Mouse (Mus musculus): ENCODE data around the gene Ahnak2. TPM values are rescaled to one million over a fixed set of nuclear protein-coding genes. Genes with fewer than 3 reads are reported as not detected.
A peak's percentile ranks its signal among the peaks of the same experiment; 100 is the strongest.

The Ahnak2 gene
- total RNA-seq, 2 experiments from 2014 or later = 15.3 to 16.6 TPM

DNA sequence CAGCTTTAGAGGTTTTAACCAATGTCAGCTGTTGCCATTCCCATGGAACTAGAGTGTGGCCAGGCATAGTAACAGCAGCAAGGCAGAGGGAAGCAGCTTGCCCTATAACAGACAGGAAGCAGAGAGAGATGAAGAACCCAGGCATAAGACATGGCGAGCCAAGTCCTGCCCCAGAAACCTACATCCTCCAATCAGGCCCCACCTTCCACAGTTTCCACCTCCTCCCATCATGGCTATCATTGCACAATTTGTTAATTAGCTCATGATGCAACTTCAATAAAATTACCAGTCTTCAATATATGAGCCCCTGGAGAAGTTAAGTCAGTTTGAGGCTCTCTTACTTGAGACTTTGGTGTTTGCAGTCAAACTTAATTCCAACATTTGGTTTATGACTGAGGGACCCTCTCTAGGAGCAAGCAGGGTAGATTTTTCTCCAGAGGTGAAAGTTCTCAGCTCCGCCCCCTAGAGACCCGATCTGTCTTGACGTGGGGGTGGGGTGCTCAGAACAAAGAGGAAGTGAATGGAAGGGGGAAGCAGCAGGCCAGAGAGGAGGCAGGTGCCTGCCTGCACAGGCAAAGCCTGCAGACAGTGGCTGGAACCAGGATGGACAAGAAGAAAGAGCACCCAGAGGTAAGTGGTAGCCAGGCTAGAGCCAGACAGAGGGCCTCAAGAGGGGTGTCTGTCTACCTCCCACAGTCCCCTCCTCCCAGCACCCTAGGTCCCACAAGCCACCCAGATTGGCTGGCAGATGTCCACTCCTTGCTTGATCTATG, 42.1 kb downstream of the Ahnak2 start, which contains the start of gene Pld4:
TSS of gene Pld4 (plus strand) at position 502 of the 773 bp plus-strand sequence.
- DNase-seq = peak in 1 of 2 experiments; percentile 62

DNA sequence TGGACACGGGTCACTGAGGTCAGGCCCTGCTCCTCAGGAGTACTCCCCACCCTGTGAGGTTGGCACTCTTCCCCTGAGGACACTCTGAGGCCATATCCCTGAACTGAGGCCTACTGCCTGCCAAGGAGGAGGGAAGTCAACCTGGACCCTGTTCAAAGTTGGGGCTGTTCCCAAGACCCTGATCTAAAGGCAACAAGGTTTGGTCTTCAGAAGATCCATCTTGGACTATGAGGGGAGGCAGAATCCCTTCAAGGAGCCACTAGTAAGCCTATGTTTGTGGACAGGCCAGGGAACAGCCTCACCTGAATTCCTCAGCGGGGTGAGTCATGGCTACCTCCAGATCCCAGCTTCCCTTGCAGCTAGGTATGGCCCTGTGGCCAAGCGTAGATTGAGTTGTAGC, 43.0 kb downstream of the Ahnak2 start:
- no peak for DNase-seq

DNA sequence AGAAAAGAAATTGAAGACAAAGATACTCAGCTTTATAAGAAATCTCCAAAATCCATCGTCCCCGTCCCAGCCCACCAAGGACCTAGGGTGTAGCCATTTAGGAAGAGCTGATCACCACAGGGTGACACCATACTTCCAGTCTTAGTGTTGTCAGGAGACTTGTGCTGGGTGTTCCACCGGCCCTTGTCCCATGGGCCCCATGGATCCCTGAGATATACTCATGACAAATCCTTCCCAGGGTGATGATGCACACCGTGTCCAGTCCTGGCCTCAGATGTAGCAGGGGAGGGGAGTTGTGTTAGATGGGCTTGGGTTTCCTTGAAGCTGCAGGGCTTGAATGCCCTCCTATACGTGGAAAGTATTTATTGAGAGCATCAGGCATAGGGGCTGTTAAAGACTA, 44.6 kb downstream of the Ahnak2 start:
- no peak for DNase-seq

DNA sequence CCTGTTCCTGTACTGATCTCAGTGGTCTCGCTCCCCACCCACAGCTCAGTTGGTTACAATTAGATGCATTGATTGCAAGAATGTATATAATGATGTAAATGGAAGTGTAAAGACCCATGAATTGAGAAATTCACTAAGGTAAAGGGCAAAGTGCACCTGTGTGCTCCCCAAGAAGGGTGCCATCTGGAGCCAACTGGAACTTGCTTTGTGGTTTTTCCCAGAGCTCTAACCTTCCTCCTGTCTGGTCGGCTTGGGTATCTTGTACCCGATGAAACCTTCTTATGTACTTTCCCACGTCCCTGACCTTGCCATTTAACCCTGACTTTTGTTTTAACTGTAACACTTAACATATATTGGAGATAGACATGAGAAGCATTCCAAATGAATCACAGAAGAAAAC, 46.6 kb downstream of the Ahnak2 start:
- DNase-seq = no peak

DNA sequence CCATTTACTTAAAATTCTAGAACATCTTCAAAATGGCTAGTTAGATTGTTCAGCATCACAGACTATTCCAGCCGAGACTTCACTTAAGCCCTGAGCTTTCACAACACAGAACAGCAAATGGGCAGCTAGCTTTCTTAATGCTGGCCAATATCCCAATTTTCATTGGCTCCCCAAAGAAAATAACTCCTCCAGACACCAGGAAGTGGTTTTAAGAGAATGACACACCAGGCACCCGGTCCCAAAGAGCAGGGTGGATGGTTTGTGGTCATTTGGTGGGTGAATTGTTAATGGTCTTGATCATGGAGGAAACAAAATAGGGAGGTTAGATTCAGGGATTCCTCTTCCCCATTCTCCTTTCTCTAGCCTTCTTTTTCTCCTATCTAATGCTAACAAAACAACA, 50.1 kb downstream of the Ahnak2 start:
- no peak for DNase-seq

DNA sequence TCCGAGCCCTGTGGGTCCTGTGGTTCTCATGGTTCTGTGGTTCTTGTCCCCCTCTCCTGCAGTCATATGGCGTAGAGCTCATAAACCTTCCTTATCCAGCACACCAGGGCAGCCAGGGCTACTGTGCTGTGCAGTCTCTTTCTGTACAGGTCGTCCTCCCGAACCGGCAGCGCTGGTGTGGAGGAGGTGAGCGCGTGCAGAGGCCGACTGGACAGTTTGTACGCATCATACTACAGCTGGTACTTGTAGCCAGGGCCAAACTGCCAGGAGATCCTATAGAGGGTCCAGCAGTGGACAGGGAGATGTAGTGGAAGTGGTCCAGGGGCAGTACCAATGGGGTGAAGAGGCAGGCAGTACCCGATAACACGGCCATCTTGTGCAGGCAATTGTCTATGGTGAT, 51.5 kb downstream of the Ahnak2 start:
- DNase-seq = no peak

DNA sequence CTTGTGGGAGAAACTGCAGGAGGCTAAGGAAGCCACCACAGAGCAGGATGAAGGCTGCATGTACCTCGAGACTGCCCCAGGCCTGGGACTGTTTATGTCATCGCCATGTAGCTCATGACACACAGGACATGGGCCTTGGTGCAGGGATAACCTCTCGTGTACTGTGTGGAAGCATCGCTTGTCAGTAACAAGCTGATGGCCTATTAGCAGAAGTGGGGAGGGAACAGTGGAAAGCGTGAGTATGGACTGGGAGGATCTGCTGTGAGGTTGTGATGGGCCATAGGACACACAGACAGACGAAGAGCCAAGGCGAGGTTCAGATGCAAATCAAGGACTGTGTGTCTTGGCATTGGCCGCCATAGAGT, 54.9 kb downstream of the Ahnak2 start:
- no peak for DNase-seq

DNA sequence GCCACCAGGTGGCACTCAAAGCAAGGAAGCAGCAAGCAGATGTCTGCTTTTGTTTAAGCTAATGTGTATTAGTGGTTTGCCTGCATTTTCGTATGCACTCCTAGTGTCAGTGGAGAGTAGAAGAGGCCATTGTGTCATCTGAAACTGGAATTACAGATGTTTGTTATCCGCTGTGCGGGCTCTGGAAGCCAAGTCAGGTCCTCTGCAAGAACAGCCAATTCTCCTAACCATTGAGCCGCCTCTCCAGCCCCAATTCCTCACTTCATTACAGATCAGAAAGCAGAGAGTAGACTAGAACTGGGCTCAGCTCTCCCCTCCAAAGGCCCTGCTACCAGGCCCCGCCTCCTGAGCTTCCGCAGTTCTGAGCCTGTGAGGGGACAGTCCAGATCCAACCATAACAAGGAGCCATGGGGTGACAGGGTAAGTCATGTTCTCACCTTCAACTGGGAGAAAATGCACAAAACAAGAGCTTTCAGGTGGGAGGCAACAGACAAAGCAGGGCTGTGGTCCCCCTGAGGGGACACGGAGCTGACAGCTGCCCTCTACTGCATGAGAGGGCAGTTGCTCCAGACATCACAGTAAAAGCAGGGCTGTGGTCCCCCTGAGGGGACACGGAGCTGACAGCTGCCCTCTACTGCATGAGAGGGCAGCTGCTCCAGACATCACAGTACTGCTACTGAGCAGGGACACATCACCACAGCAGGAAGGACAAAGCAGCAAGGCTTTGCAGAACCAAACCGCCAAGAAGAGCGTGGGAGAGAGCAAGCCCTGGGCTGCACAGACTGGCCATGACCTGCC, 55.5 kb downstream of the Ahnak2 start:
- peak; percentile 57 to 76 for DNase-seq

DNA sequence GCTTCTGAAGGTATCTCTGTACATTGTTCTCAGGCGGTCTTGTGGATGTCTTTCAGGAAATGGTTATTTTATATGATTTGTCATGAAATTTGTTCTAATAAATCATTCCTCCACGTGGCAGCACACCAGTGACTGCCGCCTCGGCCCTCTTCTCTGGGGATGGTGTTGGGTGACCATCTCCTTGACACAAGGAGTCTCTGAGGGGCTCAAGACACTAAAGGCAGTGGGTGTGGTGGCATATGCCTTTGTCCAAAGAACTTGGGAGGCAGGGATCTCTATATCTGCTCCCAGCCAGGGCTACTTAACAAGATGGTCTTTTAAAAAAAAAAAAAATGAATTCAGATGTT, 56.0 kb downstream of the Ahnak2 start:
- DNase-seq = no peak

DNA sequence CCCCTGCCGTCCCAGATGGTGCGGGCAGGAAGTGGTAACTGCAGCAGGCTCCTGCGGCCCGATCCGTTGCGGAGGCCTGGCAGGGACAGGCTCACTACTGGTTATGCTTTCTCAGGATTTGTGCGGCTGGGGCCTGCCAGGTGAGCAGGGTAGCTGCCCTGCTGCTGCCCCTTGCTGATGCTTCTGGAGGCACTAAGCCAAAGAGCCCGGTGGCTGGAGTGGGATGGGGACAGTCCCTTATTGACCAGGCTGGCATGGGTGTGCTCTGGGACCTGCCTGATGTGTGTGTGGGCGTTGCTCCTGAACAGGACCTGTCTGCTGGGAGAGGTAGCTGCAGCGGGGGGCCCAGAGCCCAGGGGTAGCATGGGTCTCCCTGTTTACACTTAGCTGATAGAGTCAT, 56.7 kb downstream of the Ahnak2 start:
- DNase-seq = no peak

DNA sequence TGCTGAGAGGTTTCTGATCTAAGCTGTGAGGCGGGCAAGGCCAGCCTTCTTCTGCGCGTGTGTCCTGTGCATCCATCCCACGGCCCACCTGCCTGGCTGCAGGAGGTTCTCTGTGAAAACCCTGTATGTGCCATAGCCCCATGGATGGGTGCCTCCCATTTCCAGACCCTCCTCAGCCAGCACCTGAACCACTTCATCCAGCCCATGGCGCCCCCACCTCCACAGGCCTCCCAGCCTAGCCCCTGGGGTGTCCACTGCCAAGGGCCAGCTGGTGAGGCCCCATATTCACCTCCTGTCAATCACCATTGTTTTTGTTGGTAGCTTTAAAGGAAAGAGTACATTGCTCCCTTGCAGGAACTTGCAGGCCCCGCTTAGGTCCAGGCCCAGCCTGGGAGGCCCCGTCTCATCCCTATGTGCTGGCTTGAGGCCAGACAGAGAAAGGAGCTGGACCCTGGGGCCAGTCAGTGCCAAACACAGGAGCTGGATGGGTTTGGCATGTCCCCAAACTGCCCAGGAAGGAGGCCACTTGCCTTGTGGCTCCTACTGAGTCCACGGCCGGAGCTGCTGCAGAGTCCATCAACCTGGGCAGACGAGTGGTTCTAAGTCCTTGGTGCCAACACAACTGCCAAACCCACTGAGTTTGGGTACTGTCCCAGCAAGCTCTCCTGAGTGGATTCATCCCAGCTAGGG, 57.4 kb downstream of the Ahnak2 start:
- DNase-seq = no peak

DNA sequence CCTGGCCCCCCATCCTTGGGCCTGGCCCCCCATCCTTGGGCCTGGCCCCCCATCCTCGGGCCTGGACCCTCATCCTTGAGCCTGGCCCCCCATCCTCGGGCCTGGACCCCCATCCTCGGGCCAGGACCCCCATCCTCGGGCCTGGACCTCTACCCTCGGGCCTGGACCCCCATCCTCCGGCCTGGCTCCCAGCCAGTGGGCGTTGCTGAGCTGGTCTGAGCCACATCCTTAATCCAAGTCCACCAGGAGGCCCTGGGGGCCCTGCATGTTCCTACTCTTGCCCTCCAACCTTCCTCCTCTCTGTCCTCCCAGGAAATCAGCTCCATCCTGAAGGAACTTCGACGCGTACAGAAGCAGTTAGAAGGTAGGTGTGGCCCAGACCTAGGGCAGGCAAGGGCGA, 58.2 kb downstream of the Ahnak2 start:
- DNase-seq = no peak

DNA sequence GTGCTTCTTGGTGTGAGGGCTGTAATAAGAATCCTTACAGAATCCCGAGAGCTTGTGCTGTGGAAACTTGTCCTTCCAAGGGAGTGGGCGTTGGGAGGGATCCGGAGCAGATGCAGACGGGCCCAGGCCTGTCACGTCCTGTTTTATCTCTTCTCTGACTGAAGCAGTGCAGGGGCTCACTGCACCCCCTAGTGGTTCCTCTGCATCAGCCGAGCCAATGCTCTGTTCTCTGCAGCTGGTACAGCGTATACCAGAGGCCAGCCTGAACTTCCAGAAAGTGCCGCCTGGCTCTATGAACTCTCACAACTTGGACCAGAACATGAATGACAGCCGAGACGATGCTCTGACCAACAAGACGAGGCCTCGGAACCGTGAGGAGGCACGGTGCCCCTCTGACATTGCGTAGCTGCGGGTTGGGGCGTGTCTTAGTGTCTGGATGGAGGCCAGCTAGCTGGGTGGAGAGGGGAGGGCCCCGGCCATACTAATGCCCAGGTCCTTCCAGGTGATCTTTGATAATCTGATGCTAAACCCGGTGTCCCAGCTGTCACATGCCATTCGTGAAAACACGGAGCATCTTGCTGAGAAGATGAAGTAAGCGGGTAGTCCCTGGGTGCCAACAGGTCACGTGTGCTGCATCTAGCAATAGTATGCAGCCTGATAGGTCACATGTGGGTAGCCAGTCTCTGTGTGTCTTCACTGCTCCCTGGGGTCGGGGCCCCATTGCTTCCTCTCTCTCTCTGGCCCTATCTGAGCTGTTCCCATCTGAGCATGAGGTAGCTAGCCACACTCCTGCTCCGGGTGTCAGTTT, 59.1 kb downstream of the Ahnak2 start:
- peak; percentile 90 to 91 for DNase-seq

DNA sequence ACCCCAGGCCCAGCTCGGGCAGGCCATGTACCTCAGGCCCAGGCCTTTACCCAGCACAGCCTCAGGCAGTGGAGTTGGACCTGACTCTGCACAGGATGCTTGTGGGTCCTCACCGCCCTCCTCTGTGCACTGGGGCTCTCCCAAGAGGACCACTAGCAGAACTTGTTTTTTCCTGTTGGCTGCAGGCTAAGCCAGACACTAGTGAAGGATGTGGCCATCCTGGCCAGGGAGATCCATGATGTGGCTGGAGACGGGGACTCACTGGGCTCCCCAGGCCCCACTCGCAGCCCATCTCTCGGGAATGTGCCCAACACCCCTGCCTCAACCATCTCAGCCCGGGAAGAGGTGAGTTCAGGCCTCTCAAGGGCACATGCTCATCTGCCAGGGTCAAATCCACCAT, 59.7 kb downstream of the Ahnak2 start:
- DNase-seq = peak in 1 of 2 experiments; percentile 76

DNA sequence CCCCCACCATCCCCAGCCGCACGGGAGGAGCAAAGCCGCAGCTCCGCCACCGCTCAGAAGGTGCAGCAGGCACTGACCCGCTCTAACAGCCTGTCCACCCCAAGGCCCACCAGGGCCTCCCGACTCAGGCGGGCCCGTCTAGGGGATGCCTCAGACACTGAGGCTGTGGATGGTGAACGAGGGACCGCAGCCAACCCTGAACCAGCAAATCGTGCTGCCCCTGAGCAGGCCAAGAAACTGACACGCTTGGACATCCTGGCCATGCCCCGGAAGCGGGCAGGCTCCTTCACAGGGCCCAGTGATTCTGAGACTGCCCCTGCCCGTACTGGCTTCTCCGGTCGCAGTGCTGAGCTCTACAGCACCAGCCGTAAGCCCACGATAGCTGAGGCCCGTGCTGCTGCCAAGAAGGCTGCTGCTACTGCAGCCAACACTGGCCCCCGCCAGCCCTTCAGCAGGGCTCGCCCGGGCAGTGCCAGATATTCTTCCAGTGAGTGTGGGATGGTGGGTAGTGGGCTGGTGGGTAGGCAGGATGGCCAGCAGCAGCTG, 63.4 kb downstream of the Ahnak2 start:
- no peak for DNase-seq

DNA sequence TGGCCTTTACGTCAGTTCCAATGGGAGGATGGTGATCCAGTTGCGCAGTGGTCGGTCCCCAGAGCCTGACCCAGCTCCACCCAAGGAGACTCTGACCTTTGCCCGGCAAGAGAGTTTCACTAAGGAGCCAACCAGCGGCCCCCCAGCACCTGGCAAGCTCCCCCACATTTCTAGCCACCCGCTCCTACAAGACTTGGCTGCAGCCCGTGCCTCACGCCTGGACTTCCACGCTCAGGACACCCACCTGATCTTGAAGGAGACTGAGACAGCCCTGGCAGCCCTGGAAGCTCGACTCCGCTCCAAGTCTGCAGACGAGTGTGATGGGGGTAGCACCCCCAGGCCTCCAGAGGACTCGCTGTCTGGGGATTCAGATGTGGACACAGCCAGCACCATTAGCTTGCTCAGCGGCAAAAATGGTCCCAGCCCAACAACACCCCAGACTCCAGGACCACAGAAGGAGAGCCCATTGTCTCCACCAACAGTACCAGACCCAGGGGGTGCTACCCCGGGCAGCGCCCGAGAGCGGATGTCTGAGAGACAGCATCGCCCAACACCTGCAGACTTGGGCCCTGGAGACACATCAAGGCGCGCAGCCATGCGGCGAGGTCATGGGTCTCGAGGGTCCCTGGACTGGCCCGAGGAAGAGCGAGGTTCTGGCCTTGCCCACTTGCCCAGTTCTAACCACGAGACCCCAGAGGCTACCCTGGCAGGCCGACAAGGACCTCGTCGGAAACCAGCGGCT, 64.0 kb downstream of the Ahnak2 start:
- no peak for DNase-seq

DNA sequence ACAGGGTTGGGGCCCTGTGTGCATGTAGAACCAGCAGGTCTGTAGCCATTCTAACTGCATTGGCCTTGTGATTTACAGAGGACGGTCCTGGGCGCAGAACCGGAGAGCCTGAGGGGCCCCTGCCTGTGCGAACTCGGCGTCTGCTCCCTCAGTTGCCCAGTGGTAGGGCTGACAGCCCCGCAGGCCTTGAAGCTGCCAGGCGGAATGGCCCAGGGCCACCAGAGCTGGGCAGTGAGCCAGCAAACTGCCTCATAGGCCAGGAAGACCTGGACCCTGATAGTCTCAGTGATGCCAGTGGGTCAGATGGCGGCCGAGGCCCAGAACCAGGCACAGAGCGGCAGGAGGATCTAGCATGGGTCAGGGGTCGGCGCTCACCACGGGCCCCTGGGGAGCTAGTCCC, 64.7 kb downstream of the Ahnak2 start:
- no peak for DNase-seq

DNA sequence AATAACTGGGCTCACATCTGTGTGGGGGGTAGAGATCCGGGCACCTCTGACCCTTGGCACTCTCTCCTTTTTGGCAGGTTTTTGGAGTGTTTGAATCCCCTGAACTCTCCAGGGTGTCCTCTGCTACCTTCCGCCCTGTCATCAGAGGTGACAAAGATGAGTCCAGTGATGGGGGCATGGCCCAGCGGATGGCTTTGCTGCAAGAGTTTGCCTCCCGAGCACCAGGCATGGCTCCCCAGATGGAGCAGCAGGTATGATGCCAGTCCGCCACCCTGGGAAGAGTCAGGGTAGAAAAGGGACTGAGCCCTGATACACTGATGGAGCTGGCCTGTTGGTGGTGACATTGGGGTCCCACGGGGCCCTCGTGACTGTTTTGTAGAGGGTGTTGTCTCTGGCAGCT, 65.4 kb downstream of the Ahnak2 start:
- DNase-seq = no peak

DNA sequence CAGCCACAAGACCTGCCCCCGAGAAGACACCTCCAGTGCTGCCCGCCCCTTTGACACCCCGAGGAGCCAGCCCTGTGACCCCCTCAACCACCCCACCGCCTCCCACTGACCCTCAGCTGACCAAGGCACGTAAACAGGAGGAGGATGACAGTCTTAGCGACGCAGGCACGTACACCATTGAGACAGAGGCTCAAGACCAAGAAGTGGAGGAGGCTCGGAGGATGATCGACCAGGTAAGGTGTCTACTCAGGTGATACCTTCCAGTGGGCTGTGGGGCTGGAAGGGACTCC, 65.9 kb downstream of the Ahnak2 start:
- no peak for DNase-seq

DNA sequence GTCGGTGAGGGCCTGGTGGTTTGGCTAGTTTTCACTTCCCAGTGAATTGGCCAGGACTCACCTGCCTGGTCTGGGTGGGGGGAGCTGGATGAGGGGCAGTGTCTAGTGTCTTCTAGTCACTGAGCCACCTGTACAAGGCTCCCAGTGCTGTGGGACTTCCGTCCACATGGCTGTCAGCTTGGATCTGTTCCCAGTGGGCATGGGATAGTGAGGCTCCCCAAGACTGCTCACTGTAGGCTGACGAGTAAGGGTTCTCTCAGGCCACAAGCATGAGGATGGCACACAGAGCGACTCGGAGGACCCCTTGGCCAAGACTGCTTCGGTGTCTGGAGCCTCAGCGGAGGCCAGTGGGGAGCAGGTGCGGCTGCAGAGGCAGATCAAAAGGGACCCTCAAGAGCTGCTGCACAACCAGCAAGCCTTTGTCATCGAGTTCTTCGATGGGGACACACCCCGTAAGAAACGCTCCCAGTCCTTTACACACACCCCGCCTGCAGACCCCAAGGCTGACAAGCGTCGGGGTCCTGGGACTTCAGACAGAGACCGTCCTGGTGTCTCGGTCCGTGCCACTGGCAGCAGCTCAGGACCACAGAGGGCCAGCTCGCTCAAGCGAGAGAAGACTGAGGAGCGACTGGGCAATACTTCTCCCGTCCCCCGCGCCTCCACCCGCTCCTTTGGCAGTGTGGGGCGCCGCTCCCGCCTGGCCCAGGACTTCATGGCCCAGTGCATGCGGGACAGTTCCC, 66.4 kb downstream of the Ahnak2 start:
- DNase-seq = no peak
